Mouse (Mus musculus) intestine, embryonic 16.5 days (tissue): ENCODE measurements around the gene Pear1. TPM values are rescaled to one million over a fixed set of nuclear protein-coding genes. Genes with fewer than 3 reads are reported as not detected.
A peak's percentile ranks its signal among the peaks of the same experiment; 100 is the strongest.
"Not testable (repeated sequence)": the region's sequence is repeated elsewhere in the genome, so short reads cannot be mapped to it uniquely, and the experiment has no call there.

Experiments used
- ATAC-seq: fragments of 200-750 bp; cut with Nextera tagmentation; 2 replicates; pipeline ENCODE4 v1.8.0; 2017; ENCODE audit warnings: moderate TSS enrichment, moderate library complexity
- H3K27ac ChIP-seq: fragments of 300-500 bp; sonication (generic); 2 replicates; pipeline ENCODE4 v1.5.1; 2014; ENCODE audit warnings: mild to moderate bottlenecking, low read length
- H3K27me3 ChIP-seq: fragments of 300-500 bp; sonication (generic); replicated peaks from 2 replicates; pipeline ENCODE4 v1.6.1; 2014; ENCODE audit warnings: low read length, control low read depth, mixed read lengths; ENCODE audit not compliant: control insufficient read depth, insufficient read depth
- H3K36me3 ChIP-seq: fragments of 300-500 bp; sonication (generic); 2 replicates; pipeline ENCODE4 v1.6.1; 2014; ENCODE audit warnings: low read length, control low read depth; ENCODE audit not compliant: control insufficient read depth, insufficient read depth
- H3K4me1 ChIP-seq: fragments of 300-500 bp; sonication (generic); 2 replicates; pipeline ENCODE4 v1.6.1; 2014; ENCODE audit warnings: low read length, control low read depth, mixed read lengths; ENCODE audit not compliant: control insufficient read depth, insufficient read depth
- H3K4me2 ChIP-seq: fragments of 300-500 bp; sonication (generic); 2 replicates; pipeline ENCODE4 v1.6.1; 2014; ENCODE audit warnings: low read depth, low read length, control low read depth
- H3K4me3 ChIP-seq: fragments of 300-500 bp; sonication (generic); 2 replicates; pipeline ENCODE4 v1.5.1; 2014; ENCODE audit warnings: mild to moderate bottlenecking, low read length
- H3K9ac ChIP-seq: fragments of 300-500 bp; sonication (generic); 2 replicates; pipeline ENCODE4 v1.6.1; 2014; ENCODE audit warnings: low read depth, low read length
- H3K9me3 ChIP-seq: fragments of 300-500 bp; sonication (generic); 2 replicates; pipeline ENCODE4 v1.6.1; 2016; ENCODE audit warnings: low read length, control low read depth; ENCODE audit not compliant: control insufficient read depth
- WGBS: fragments of 180-500 bp; shearing (Covaris S2); extraction: QIAGEN DNeasy Blood & Tissue Kit; methylation state at CpG from one replicate; pipeline ENCODE4 v1.1.7; 2014; 5-methylcytosine and 5-hydroxymethylcytosine counted together
- polyA plus RNA-seq: library from polyadenylated mRNA; unstranded; fragments of >200 nt; fragmentation: Nextera tagmentation; extraction: Ambion mirVana; gene quantifications from 2 replicates; pipeline ENCODE4 v1.2.1, GENCODE M21; 2015

The Pear1 gene
- polyA plus RNA-seq, result 22.2 and 22.5 TPM in 2 replicates

- 89% methylated on average over 1 of the region's 1 CpGs for WGBS
- not testable (repeated sequence) for H3K9ac ChIP-seq, H3K4me3 ChIP-seq, H3K4me1 ChIP-seq, H3K27me3 ChIP-seq, H3K4me2 ChIP-seq, H3K9me3 ChIP-seq, H3K36me3 ChIP-seq, H3K27ac ChIP-seq, ATAC-seq
Observed at GRCm38 (mm10) chr3:87824206-87824605, at the start of gene Pear1. Pear1 (minus strand) TSS chr3:87824306.

GRCm38 (mm10) chr3:87864111-87864510 is 40.0 kb upstream of the Pear1 start:
- not testable (repeated sequence) for H3K4me3 ChIP-seq, H3K4me1 ChIP-seq, H3K27ac ChIP-seq, ATAC-seq, H3K4me2 ChIP-seq, H3K27me3 ChIP-seq, H3K9me3 ChIP-seq, H3K9ac ChIP-seq
- WGBS, result 92% methylated on average over 4 of the region's 4 CpGs
- peaks cover 19% of the 10 kb centered on the region for H3K36me3 ChIP-seq

GRCm38 (mm10) chr3:87859813-87860212 is 35.7 kb upstream of the Pear1 start:
- peak; percentile 65 for ATAC-seq
- Histone ChIP-seq H3K4me1 (peaks cover 6% of the 10 kb centered on the region; the same call in 1 of the 2 replicates), H3K36me3 (peaks cover 25% of the 10 kb centered on the region)

GRCm38 (mm10) chr3:87857666-87858065 is 33.6 kb upstream of the Pear1 start:
- no peak for ATAC-seq
- Histone ChIP-seq H3K9me3 (no peaks in the 10 kb centered on the region), H3K27me3 (no peaks in the 10 kb centered on the region), H3K4me1 (peaks cover 8% of the 10 kb centered on the region; the same call in 1 of the 2 replicates), H3K4me3 (no peak overlapping the region), H3K36me3 (peaks cover 21% of the 10 kb centered on the region; the same call in 1 of the 2 replicates), H3K27ac (no peak overlapping the region), H3K9ac (no peak overlapping the region), H3K4me2 (no peak overlapping the region)
- 95% methylated on average over 8 of the region's 8 CpGs for WGBS

More at GRCm38 (mm10) chr3:87859813-87860212, 35.7 kb upstream of the Pear1 start:
- no peak overlapping the region for H3K9ac ChIP-seq
- no peak overlapping the region for H3K4me2 ChIP-seq
- H3K9me3 ChIP-seq, result no peaks in the 10 kb centered on the region
- H3K27me3 ChIP-seq, result no peaks in the 10 kb centered on the region
- no peak overlapping the region for H3K4me3 ChIP-seq
- no peak overlapping the region for H3K27ac ChIP-seq
- WGBS, result 27% methylated on average over 3 of the region's 3 CpGs

- H3K4me2 ChIP-seq, result no peak overlapping the region
- no peak overlapping the region for H3K9ac ChIP-seq
- no peak overlapping the region for H3K4me3 ChIP-seq
- peaks cover 16% of the 10 kb centered on the region; the same call in 1 of the 2 replicates for H3K36me3 ChIP-seq
- H3K27ac ChIP-seq, result no peak overlapping the region
- peaks cover 8% of the 10 kb centered on the region; the same call in 1 of the 2 replicates for H3K4me1 ChIP-seq
- H3K27me3 ChIP-seq, result no peaks in the 10 kb centered on the region
- WGBS, result 78% methylated on average over 8 of the region's 8 CpGs
- H3K9me3 ChIP-seq, result no peaks in the 10 kb centered on the region
- ATAC-seq, result no peak
Observed at GRCm38 (mm10) chr3:87855936-87856335, 31.8 kb upstream of the Pear1 start.

GRCm38 (mm10) chr3:87854795-87855568 is 30.9 kb upstream of the Pear1 start:
- Histone ChIP-seq H3K4me3 (no peak overlapping the region), H3K36me3 (peaks cover 16% of the 10 kb centered on the region; the same call in 1 of the 2 replicates), H3K4me1 (peaks cover 8% of the 10 kb centered on the region; the same call in 1 of the 2 replicates), H3K9me3 (no peaks in the 10 kb centered on the region), H3K27ac (0 out of 2 replicates have a peak overlapping the region, but pooled peaks have one; percentile 30), H3K9ac (no peak overlapping the region; the same call in 1 of the 2 replicates), H3K27me3 (no peaks in the 10 kb centered on the region), H3K4me2 (no peak overlapping the region)
- ATAC-seq, result no peak
- WGBS, result 44% methylated on average over 7 of the region's 7 CpGs

GRCm38 (mm10) chr3:87849117-87849516 is 25.0 kb upstream of the Pear1 start:
- Histone ChIP-seq H3K4me1 (no peaks in the 10 kb centered on the region), H3K9me3 (no peaks in the 10 kb centered on the region), H3K4me3 (no peak overlapping the region), H3K4me2 (no peak overlapping the region), H3K27ac (no peak overlapping the region), H3K36me3 (no peaks in the 10 kb centered on the region), H3K9ac (no peak overlapping the region), H3K27me3 (no peaks in the 10 kb centered on the region)
- 82% methylated on average over 14 of the region's 14 CpGs for WGBS
- no peak for ATAC-seq

- no peaks in the 10 kb centered on the region for H3K27me3 ChIP-seq
- H3K27ac ChIP-seq, result no peak overlapping the region
- no peak overlapping the region for H3K4me2 ChIP-seq
- no peak overlapping the region for H3K9ac ChIP-seq
- H3K36me3 ChIP-seq, result no peaks in the 10 kb centered on the region
- no peak for ATAC-seq
- H3K4me1 ChIP-seq, result no peaks in the 10 kb centered on the region
- H3K4me3 ChIP-seq, result no peak overlapping the region
- no peaks in the 10 kb centered on the region for H3K9me3 ChIP-seq
- WGBS, result 67% methylated on average over 5 of the region's 5 CpGs
Observed at GRCm38 (mm10) chr3:87847680-87848079, 23.6 kb upstream of the Pear1 start.

GRCm38 (mm10) chr3:87846650-87847110 is 22.6 kb upstream of the Pear1 start, which contains the start of gene Sh2d2a:
Sh2d2a (plus strand) TSS chr3:87846755.
- Histone ChIP-seq H3K27ac (no peak within 1 kb of the TSS), H3K4me3 (no peak within 1 kb of the TSS)
- 80% methylated on average over 7 of the region's 7 CpGs for WGBS

More at GRCm38 (mm10) chr3:87846650-87847110, 22.6 kb upstream of the Pear1 start, which contains the start of gene Sh2d2a:
- Histone ChIP-seq H3K36me3 (no peaks in the 10 kb centered on the region), H3K27me3 (no peaks in the 10 kb centered on the region), H3K4me2 (no peak within 1 kb of the TSS), H3K9me3 (no peaks in the 10 kb centered on the region), H3K9ac (no peak within 1 kb of the TSS), H3K4me1 (no peaks in the 10 kb centered on the region)
- ATAC-seq, result no peak
